Mouse (Mus musculus) thymus, adult 2 months (tissue): ENCODE data around the gene Midn.

Source experiments
- CTCF ChIP-seq: fragments of 200-500 bp; IDR thresholded peaks from 2 replicates; pipeline ENCODE4 v1.5.1; 2012; ENCODE audit warnings: mild to moderate bottlenecking, control low read depth, low read length, moderate library complexity, borderline replicate concordance; ENCODE audit not compliant: control insufficient read depth, poor library complexity, insufficient read depth; ENCODE audit errors: extremely low read depth
- POLR2A ChIP-seq: fragments of 200-500 bp; IDR thresholded peaks from 2 replicates; pipeline ENCODE4 v1.6.1; 2012; ENCODE audit warnings: mild to moderate bottlenecking, low read length, control low read depth, moderate library complexity; ENCODE audit not compliant: control insufficient read depth, poor library complexity, insufficient read depth; ENCODE audit errors: extremely low read depth

DNA sequence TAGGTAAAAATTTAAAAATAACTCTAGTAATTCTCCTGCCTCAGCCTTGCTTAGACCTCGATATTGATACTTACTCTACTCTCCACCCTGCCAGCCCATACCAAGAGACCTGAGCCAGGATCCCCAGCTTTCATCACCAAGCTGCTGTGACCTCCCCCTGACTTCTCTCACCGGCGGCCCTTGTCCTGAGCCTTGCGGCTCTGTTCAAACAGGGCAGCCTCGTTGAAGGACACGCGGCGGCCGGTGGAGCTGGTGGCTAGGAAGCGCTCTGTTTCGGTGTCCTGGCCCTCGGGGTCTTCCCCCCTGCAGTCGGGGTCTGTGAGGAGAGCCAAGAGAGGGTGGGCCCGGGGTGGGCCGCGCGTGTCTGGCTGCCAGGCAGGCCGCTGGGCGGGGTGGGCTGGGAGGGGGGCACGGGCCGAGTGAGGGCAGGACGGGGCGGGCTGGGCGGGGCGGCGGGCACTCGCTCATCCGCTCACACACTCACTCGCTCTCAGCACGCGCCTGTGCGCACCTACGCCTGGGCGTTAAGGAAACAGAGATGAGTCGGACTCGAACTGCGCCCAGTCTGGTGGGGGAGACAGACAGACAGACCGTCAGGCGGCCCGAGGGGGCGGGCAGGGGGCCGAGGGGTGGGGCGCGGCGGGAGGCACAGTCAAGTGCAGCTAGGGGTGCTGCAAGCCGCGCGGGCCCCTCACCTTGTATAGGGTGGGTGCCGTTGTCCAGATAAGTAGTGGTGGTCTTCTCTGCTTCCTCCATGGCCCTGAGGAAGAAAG is 11.7 kb upstream of the Midn start:
- TF ChIP-seq POLR2A (no peak), CTCF (no peak)
